Mouse (Mus musculus): ENCODE measurements at regions not wholly inside any gene's neighbourhood (a gene's known extent, or its start where the extent isn't known, plus 50 kb on each side); places are given as distances from the start of the nearest gene placed in this dataset.

DNA sequence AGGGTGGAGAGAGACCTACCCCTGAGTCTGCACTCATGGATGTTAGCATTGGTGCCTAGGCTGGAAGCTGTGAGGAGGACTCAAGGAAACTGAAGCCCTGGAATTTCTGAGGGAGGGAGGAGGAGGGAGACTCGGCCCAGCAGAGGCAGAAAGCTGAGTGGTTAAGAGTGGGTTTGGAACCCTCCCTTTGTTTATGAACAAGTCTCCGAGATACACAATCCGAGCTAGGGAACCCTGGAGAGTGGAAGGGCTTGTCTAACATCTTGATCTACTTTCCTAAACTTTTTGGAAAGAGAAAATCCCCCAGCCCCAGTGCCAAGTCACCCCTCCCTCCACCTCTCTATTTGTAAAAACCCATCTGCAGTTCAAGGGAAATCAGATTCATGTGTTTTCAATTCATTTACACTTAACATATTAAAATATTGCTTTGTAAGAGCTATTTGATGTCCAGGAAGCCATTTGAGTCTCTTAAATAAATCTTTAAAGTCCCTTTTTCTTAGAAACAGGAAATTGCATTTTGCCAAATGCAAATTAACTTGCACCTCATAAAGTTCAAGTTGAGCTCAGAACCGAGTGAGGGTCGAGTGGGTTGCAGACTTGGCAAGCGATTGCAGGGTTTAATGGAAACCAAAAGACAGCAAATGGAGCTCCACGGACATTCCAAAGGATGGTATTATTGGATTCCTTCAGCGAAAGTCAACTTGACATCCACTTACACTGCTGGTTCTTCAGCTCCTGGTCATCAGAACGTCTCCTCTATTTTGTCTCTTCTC, 113.1 kb downstream of the En1 start:
- H3K4me3 ChIP-seq (ENCODE audit: low read depth, low read length): no peak overlapping the region
- H3K27ac ChIP-seq (replicated peaks; ENCODE audit: low read depth, low read length): peak overlapping the region; percentile 39
- DNase-seq (ENCODE audit: low spot score): peak; percentile 94

GRCm38 (mm10) chr1:120726777-120727176, 124.6 kb downstream of the En1 start:
- 91% methylated on average over 7 of the region's 7 CpGs for WGBS
- Histone ChIP-seq H3K36me3 (ENCODE audit: control insufficient read depth, insufficient read depth, low read length) (no peaks in the 10 kb centered on the region), H3K9me3 (ENCODE audit: control insufficient read depth, low read length) (no peaks in the 10 kb centered on the region), H3K4me3 (ENCODE audit: low read depth, low read length) (no peak overlapping the region), H3K27ac (replicated peaks; ENCODE audit: low read depth, low read length) (no peak overlapping the region), H3K4me2 (ENCODE audit: low read depth, low read length) (no peak overlapping the region), H3K9ac (ENCODE audit: low read depth, low read length) (no peak overlapping the region), H3K27me3 (replicated peaks; ENCODE audit: control insufficient read depth, insufficient read depth, low read length) (no peaks in the 10 kb centered on the region), H3K4me1 (ENCODE audit: control insufficient read depth, insufficient read depth, low read length) (0 out of 2 replicates have a peak, but pooled peaks cover 3% of the 10 kb centered on the region)
- DNase-seq (ENCODE audit: low spot score) (no peak), ATAC-seq (ENCODE audit: low read depth) (no peak)

More for the DNA sequence above, 113.1 kb downstream of the En1 start:
- Histone ChIP-seq H3K4me2 (ENCODE audit: low read depth, low read length) (no peak overlapping the region), H3K36me3 (ENCODE audit: control insufficient read depth, insufficient read depth, low read length) (no peaks in the 10 kb centered on the region), H3K9ac (ENCODE audit: low read depth, low read length) (no peak overlapping the region), H3K27me3 (replicated peaks; ENCODE audit: control insufficient read depth, insufficient read depth, low read length) (no peaks in the 10 kb centered on the region), H3K4me1 (ENCODE audit: control insufficient read depth, insufficient read depth, low read length) (peaks cover 7% of the 10 kb centered on the region; the same call in 1 of the 2 replicates), H3K9me3 (ENCODE audit: control insufficient read depth, low read length) (no peaks in the 10 kb centered on the region)
- WGBS: 32% methylated on average over 9 of the region's 9 CpGs
- peak; percentile 96 for ATAC-seq (ENCODE audit: low read depth)

- WGBS: 26% methylated on average over 8 of the region's 8 CpGs
- Histone ChIP-seq H3K27ac (replicated peaks; ENCODE audit: low read depth, low read length) (no peak overlapping the region), H3K4me1 (ENCODE audit: control insufficient read depth, insufficient read depth, low read length) (0 out of 2 replicates have a peak, but pooled peaks cover 3% of the 10 kb centered on the region), H3K4me2 (ENCODE audit: low read depth, low read length) (peak overlapping the region; percentile 23; the same call in 1 of the 2 replicates), H3K9me3 (ENCODE audit: control insufficient read depth, low read length) (no peaks in the 10 kb centered on the region), H3K36me3 (ENCODE audit: control insufficient read depth, insufficient read depth, low read length) (no peaks in the 10 kb centered on the region), H3K27me3 (replicated peaks; ENCODE audit: control insufficient read depth, insufficient read depth, low read length) (no peaks in the 10 kb centered on the region), H3K9ac (ENCODE audit: low read depth, low read length) (no peak overlapping the region), H3K4me3 (ENCODE audit: low read depth, low read length) (no peak overlapping the region)
- DNase-seq (ENCODE audit: low spot score): peak; percentile 77
- ATAC-seq (ENCODE audit: low read depth): no peak
These were observed 125.2 kb downstream of the En1 start for GRCm38 (mm10) chr1:120727427-120727826.

- 64% methylated on average over 1 of the region's 1 CpGs for WGBS
- H3K27me3 ChIP-seq (replicated peaks; ENCODE audit: control insufficient read depth, insufficient read depth, low read length): no peaks in the 10 kb centered on the region
- no peak overlapping the region for H3K4me3 ChIP-seq (ENCODE audit: low read depth, low read length)
- ATAC-seq (ENCODE audit: low read depth) (no peak), DNase-seq (ENCODE audit: low spot score) (no peak)
- H3K4me2 ChIP-seq (ENCODE audit: low read depth, low read length): no peak overlapping the region
- H3K4me1 ChIP-seq (ENCODE audit: control insufficient read depth, insufficient read depth, low read length): peaks cover 9% of the 10 kb centered on the region; the same call in 1 of the 2 replicates
- H3K9me3 ChIP-seq (ENCODE audit: control insufficient read depth, low read length): no peaks in the 10 kb centered on the region
- no peaks in the 10 kb centered on the region for H3K36me3 ChIP-seq (ENCODE audit: control insufficient read depth, insufficient read depth, low read length)
- H3K9ac ChIP-seq (ENCODE audit: low read depth, low read length): no peak overlapping the region
- H3K27ac ChIP-seq (replicated peaks; ENCODE audit: low read depth, low read length): no peak overlapping the region
These were observed 129.8 kb downstream of the En1 start for GRCm38 (mm10) chr1:120732003-120732402.

- H3K9ac ChIP-seq (ENCODE audit: low read depth, low read length): no peak overlapping the region
- no peak overlapping the region for H3K4me3 ChIP-seq (ENCODE audit: low read depth, low read length)
- WGBS: 73% methylated on average over 5 of the region's 5 CpGs
- H3K4me2 ChIP-seq (ENCODE audit: low read depth, low read length): no peak overlapping the region
- ATAC-seq (ENCODE audit: low read depth) (no peak), DNase-seq (ENCODE audit: low spot score) (no peak)
- H3K27me3 ChIP-seq (replicated peaks; ENCODE audit: control insufficient read depth, insufficient read depth, low read length): no peaks in the 10 kb centered on the region
- no peak overlapping the region for H3K27ac ChIP-seq (replicated peaks; ENCODE audit: low read depth, low read length)
- peaks cover 6% of the 10 kb centered on the region; the same call in 1 of the 2 replicates for H3K4me1 ChIP-seq (ENCODE audit: control insufficient read depth, insufficient read depth, low read length)
- no peaks in the 10 kb centered on the region for H3K36me3 ChIP-seq (ENCODE audit: control insufficient read depth, insufficient read depth, low read length)
- H3K9me3 ChIP-seq (ENCODE audit: control insufficient read depth, low read length): no peaks in the 10 kb centered on the region
These were observed 131.5 kb downstream of the En1 start for GRCm38 (mm10) chr1:120733683-120734082.

GRCm38 (mm10) chr1:120734846-120735245, 132.6 kb downstream of the En1 start:
- Histone ChIP-seq H3K4me1 (ENCODE audit: control insufficient read depth, insufficient read depth, low read length) (peaks cover 6% of the 10 kb centered on the region; the same call in 1 of the 2 replicates), H3K9me3 (ENCODE audit: control insufficient read depth, low read length) (no peaks in the 10 kb centered on the region), H3K4me2 (ENCODE audit: low read depth, low read length) (no peak overlapping the region), H3K9ac (ENCODE audit: low read depth, low read length) (no peak overlapping the region), H3K27ac (replicated peaks; ENCODE audit: low read depth, low read length) (no peak overlapping the region), H3K36me3 (ENCODE audit: control insufficient read depth, insufficient read depth, low read length) (no peaks in the 10 kb centered on the region), H3K4me3 (ENCODE audit: low read depth, low read length) (no peak overlapping the region), H3K27me3 (replicated peaks; ENCODE audit: control insufficient read depth, insufficient read depth, low read length) (no peaks in the 10 kb centered on the region)
- DNase-seq (ENCODE audit: low spot score) (no peak), ATAC-seq (ENCODE audit: low read depth) (no peak)

DNA sequence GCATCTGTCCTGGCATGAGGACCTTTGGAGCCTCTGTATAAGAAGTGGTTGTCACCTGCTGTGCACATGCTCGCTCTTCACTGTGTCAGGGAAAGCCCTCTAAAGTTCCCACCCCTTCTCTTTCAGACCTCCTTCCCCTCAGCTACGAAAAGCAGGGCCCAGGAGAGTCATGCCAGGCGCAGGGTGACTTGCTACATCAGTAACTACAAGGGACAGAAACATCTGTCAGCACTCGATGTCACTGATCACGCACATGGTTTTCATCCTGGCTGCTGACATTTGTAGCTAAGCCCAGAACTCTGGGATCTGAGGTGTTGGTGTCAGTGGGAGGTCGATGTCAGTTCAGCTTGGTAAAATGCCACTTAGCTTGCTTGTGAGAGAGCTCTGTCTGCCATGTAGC, 137.3 kb downstream of the En1 start:
- Histone ChIP-seq H3K9me3 (ENCODE audit: control insufficient read depth, low read length) (no peaks in the 10 kb centered on the region), H3K36me3 (ENCODE audit: control insufficient read depth, insufficient read depth, low read length) (no peaks in the 10 kb centered on the region), H3K4me3 (ENCODE audit: low read depth, low read length) (no peak overlapping the region), H3K9ac (ENCODE audit: low read depth, low read length) (no peak overlapping the region), H3K4me1 (ENCODE audit: control insufficient read depth, insufficient read depth, low read length) (peaks cover 3% of the 10 kb centered on the region; the same call in 1 of the 2 replicates), H3K4me2 (ENCODE audit: low read depth, low read length) (no peak overlapping the region), H3K27ac (replicated peaks; ENCODE audit: low read depth, low read length) (no peak overlapping the region), H3K27me3 (replicated peaks; ENCODE audit: control insufficient read depth, insufficient read depth, low read length) (no peaks in the 10 kb centered on the region)
- ATAC-seq (ENCODE audit: low read depth) (no peak), DNase-seq (ENCODE audit: low spot score) (no peak)
- 32% methylated on average over 6 of the region's 6 CpGs for WGBS

DNA sequence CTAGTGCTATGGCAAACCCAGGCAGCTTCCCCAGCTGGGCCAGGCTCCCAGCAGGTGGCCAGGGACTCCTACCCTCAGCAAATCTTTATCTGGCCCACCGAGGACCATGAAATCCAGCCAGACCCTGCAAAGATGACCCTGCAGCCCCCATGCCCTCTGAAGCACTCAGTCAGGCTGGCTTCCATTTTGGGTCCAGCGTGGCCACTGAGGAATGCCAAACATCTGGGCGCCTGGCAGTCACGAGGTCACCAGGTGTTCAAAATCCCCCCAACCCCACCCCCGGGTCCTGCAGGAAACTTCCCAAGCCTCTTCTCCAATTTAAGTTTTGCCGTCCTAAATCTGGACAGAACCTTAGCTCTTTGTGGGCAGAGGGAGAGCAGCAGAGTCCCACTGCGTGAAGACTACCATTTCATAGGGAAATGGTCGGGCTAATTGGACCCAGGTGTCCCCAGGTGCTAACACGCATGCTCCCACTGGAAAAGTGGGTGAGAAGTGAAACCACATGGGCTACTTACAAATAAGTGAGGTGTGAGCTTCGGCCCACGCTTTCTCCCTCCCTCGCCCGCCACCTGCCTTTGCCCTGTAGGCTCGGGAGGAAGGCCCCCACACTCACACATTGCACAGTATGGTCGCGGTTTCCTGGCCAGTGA, 139.0 kb downstream of the En1 start:
- ATAC-seq (ENCODE audit: low read depth) (no peak), DNase-seq (ENCODE audit: low spot score) (peak; percentile 20)
- H3K4me3 ChIP-seq (ENCODE audit: low read depth, low read length): no peak overlapping the region
- no peaks in the 10 kb centered on the region for H3K27me3 ChIP-seq (replicated peaks; ENCODE audit: control insufficient read depth, insufficient read depth, low read length)
- H3K9ac ChIP-seq (ENCODE audit: low read depth, low read length): no peak overlapping the region
- no peaks in the 10 kb centered on the region for H3K36me3 ChIP-seq (ENCODE audit: control insufficient read depth, insufficient read depth, low read length)
- H3K27ac ChIP-seq (replicated peaks; ENCODE audit: low read depth, low read length): no peak overlapping the region
- no peaks in the 10 kb centered on the region for H3K4me1 ChIP-seq (ENCODE audit: control insufficient read depth, insufficient read depth, low read length)
- WGBS: 40% methylated on average over 16 of the region's 16 CpGs
- H3K4me2 ChIP-seq (ENCODE audit: low read depth, low read length): no peak overlapping the region
- no peaks in the 10 kb centered on the region for H3K9me3 ChIP-seq (ENCODE audit: control insufficient read depth, low read length)

All from embryonic facial prominence, embryonic 14.5 days (tissue).